In genomic region chr15:81856030-81856790, GRCm38 (mm10) we compare ENCODE assay signal across 8 mouse cellular contexts. TPM values are rescaled to one million over a fixed set of nuclear protein-coding genes. Genes with fewer than 3 reads are reported as not detected.
DNase-seq lines count a peak whose midpoint lies in the region; ATAC-seq and TF ChIP-seq lines count a peak whose summit lies in the region.

No protein-coding gene starts in this region.

- TF ChIP-seq RAD21 in MEL (IDR thresholded peaks at IDR 0.05; ENCODE audit: low read depth, low read length): no peak

- peak; percentile 95 for DNase-seq in MEL (ENCODE audit: low read depth, low spot score)
- DNase-seq in cerebellum, adult 11 months: peak; percentile 88
- DNase-seq in forebrain, embryonic 14.5 days (ENCODE audit: low spot score): peak; percentile 96
- peak; percentile 83 to 85 for DNase-seq in heart, postnatal 14 days
- DNase-seq in layer of hippocampus, adult 18-20 months (ENCODE audit: low spot score in 2 of 2): peak; percentile 76 to 90
- DNase-seq in lung, embryonic 14.5 days: peak; percentile 96
- peak; percentile 74 to 81 for DNase-seq in thymus, adult 18-20 months

- H3K36me3 ChIP-seq in MEL (ENCODE audit: control insufficient read depth in 1 of 2, insufficient read depth in 2 of 2, low read length in 2 of 2): peaks cover 4 to 8% of the 10 kb centered on the region in 2 experiments; a peak in 3 of 4 replicates
- H3K36me3 ChIP-seq in forebrain, embryonic 14.5 days (ENCODE audit: control insufficient read depth, insufficient read depth, low read length): peaks cover 18% of the 10 kb centered on the region
- H3K36me3 ChIP-seq in lung, embryonic 14.5 days (ENCODE audit: insufficient read depth): peaks cover 35% of the 10 kb centered on the region

- ATAC-seq in forebrain, embryonic 14.5 days: peak; percentile 87
- peak; percentile 88 for ATAC-seq in lung, embryonic 14.5 days (ENCODE audit: insufficient read depth)

- H3K27me3 ChIP-seq in MEL (ENCODE audit: control insufficient read depth in 1 of 2, insufficient read depth in 2 of 2, low read length in 2 of 2): no peaks in the 10 kb centered on the region
- H3K27me3 ChIP-seq in forebrain, embryonic 14.5 days (replicated peaks; ENCODE audit: control insufficient read depth, insufficient read depth, low read length): no peaks in the 10 kb centered on the region
- no peaks in the 10 kb centered on the region for H3K27me3 ChIP-seq in lung, embryonic 14.5 days (ENCODE audit: insufficient read depth, low read length)

- H3K9ac ChIP-seq in MEL (ENCODE audit: control insufficient read depth, low read depth, low read length, poor library complexity, severe bottlenecking): peak overlapping the region; percentile 90
- peak overlapping the region; percentile 86 for H3K9ac ChIP-seq in forebrain, embryonic 14.5 days (ENCODE audit: low read length)
- peak overlapping the region; percentile 88 for H3K9ac ChIP-seq in lung, embryonic 14.5 days

- intact Hi-C loops in heart, postnatal 14 days (cut with DNase I): no loop called here

- peak overlapping the region; percentile 96 for H3K4me2 ChIP-seq in forebrain, embryonic 14.5 days (ENCODE audit: low read length)
- H3K4me2 ChIP-seq in lung, embryonic 14.5 days: peak overlapping the region; percentile 99

- peaks cover 0 to 7% of the 10 kb centered on the region in 2 experiments; a peak in 1 of 4 replicates for H3K4me1 ChIP-seq in MEL (ENCODE audit: control insufficient read depth in 1 of 2, insufficient read depth in 2 of 2, low read length in 2 of 2)
- peaks cover 7% of the 10 kb centered on the region for H3K4me1 ChIP-seq in forebrain, embryonic 14.5 days (ENCODE audit: control insufficient read depth, insufficient read depth, low read length)
- H3K4me1 ChIP-seq in lung, embryonic 14.5 days (ENCODE audit: insufficient read depth): no peaks in the 10 kb centered on the region
- peaks cover 27% of the 10 kb centered on the region for H3K4me1 ChIP-seq in olfactory bulb, adult 2 months (ENCODE audit: control insufficient read depth, insufficient read depth, low read length)

- no peak for TF ChIP-seq EP300 in MEL (IDR thresholded peaks at IDR 0.05; ENCODE audit: low read depth in 1 of 2, low read length in 2 of 2)

- TF ChIP-seq CTCF in MEL (IDR thresholded peaks at IDR 0.05 in 2 of 3, conservative IDR thresholded peaks at IDR 0.05 in 1 of 3; ENCODE audit: control insufficient read depth in 1 of 3, insufficient read depth in 1 of 3, low read depth in 2 of 3, low read length in 3 of 3, poor library complexity in 1 of 3, severe bottlenecking in 1 of 3): no peak
- no peak for TF ChIP-seq CTCF in lung, embryonic 14.5 days (IDR thresholded peaks at IDR 0.05; ENCODE audit: low read depth)
- TF ChIP-seq CTCF in olfactory bulb, adult 2 months (IDR thresholded peaks at IDR 0.05; ENCODE audit: insufficient read depth, low read depth, low read length): no peak

- peak overlapping the region; percentile 87 to 98 for H3K4me3 ChIP-seq in MEL (ENCODE audit: control insufficient read depth in 1 of 2, insufficient read depth in 1 of 2, low read depth in 2 of 2, low read length in 2 of 2)
- H3K4me3 ChIP-seq in forebrain, embryonic 14.5 days (ENCODE audit: low read depth, low read length): peak overlapping the region; percentile 73
- peak overlapping the region; percentile 97 for H3K4me3 ChIP-seq in lung, embryonic 14.5 days (ENCODE audit: low read depth, low read length)
- peak overlapping the region; percentile 91 for H3K4me3 ChIP-seq in olfactory bulb, adult 2 months (ENCODE audit: insufficient read depth, low read depth, low read length)

- H3K79me2 ChIP-seq in MEL (ENCODE audit: control insufficient read depth, insufficient read depth, low read length, poor library complexity): peaks cover 50% of the 10 kb centered on the region

- peak overlapping the region; percentile 74 for H3K27ac ChIP-seq in MEL (ENCODE audit: control insufficient read depth, low read depth, low read length)
- peak overlapping the region; percentile 67 for H3K27ac ChIP-seq in forebrain, embryonic 14.5 days (ENCODE audit: low read depth, low read length)
- peak overlapping the region; percentile 97 for H3K27ac ChIP-seq in lung, embryonic 14.5 days (ENCODE audit: low read depth)
- peak overlapping the region; percentile 79 for H3K27ac ChIP-seq in olfactory bulb, adult 2 months (ENCODE audit: insufficient read depth, low read depth, low read length)

- H3K9me3 ChIP-seq in MEL (replicated peaks; ENCODE audit: insufficient read depth, low read length): no peaks in the 10 kb centered on the region
- no peaks in the 10 kb centered on the region for H3K9me3 ChIP-seq in forebrain, embryonic 14.5 days (replicated peaks; ENCODE audit: control insufficient read depth, low read length)
- no peaks in the 10 kb centered on the region for H3K9me3 ChIP-seq in lung, embryonic 14.5 days (ENCODE audit: low read depth, low read length)

- peak in 1 of 2 experiments; percentile 40; a peak in 1 of 4 replicates for TF ChIP-seq POLR2A in MEL (IDR thresholded peaks at IDR 0.05; ENCODE audit: control insufficient read depth in 1 of 2, insufficient read depth in 1 of 2, low read depth in 1 of 2, low read length in 2 of 2, poor library complexity in 1 of 2)
- no peak for TF ChIP-seq POLR2A in olfactory bulb, adult 2 months (IDR thresholded peaks at IDR 0.05; ENCODE audit: insufficient read depth, low read depth, low read length)

- WGBS in forebrain, embryonic 14.5 days: 0% methylated on average over 28 of the region's 28 CpGs
- WGBS in lung, embryonic 14.5 days: under 1% methylated on average over 28 of the region's 28 CpGs
- under 1% methylated on average over 28 of the region's 28 CpGs for WGBS in olfactory bulb, adult 2 months

TF ChIP-seq in MEL, 35 proteins besides CTCF, POLR2A, EP300 and RAD21 (continues in another document):
- peak; percentile 63 for TF ChIP-seq USF1 (IDR thresholded peaks at IDR 0.05; ENCODE audit: low read depth, low read length)
- TF ChIP-seq MYC (IDR thresholded peaks at IDR 0.05; ENCODE audit: low read depth, low read length): 0 out of 2 replicates have a peak, but pooled peaks have one; percentile 28
- TF ChIP-seq KAT2A (conservative IDR thresholded peaks at IDR 0.05; ENCODE audit: low read depth, low read length): peak; percentile 81
- 0 out of 2 replicates have a peak, but pooled peaks have one; percentile 61 for TF ChIP-seq MXI1 (IDR thresholded peaks at IDR 0.05; ENCODE audit: low read depth, low read length)
- TF ChIP-seq SIN3A (IDR thresholded peaks at IDR 0.05; ENCODE audit: low read length): 0 out of 2 replicates have a peak, but pooled peaks have one; percentile 36
- TF ChIP-seq MAFK (IDR thresholded peaks at IDR 0.05; ENCODE audit: borderline replicate concordance, low read depth, low read length): no peak
- TF ChIP-seq POLR2AphosphoS5 (IDR thresholded peaks at IDR 0.05; ENCODE audit: borderline replicate concordance, low read depth, low read length): no peak
- peak; percentile 97 for TF ChIP-seq HCFC1 (IDR thresholded peaks at IDR 0.05; ENCODE audit: low read depth, low read length)
- no peak for TF ChIP-seq USF2 (IDR thresholded peaks at IDR 0.05; ENCODE audit: borderline replicate concordance in 1 of 2, insufficient read depth in 1 of 2, low read depth in 1 of 2, low read length in 2 of 2)

RNA-seq across cellular contexts. Expression of gene Tob2, which starts 2.4 kb away (rescaled TPM):
- total RNA-seq in MEL (2012; rRNA removed): 21.6 and 23.5 TPM in 2 replicates
- polyA plus RNA-seq in MEL (2012; ENCODE audit: insufficient read depth in 1 of 2, insufficient read length in 2 of 2, low read depth in 1 of 2, low replicate concordance in 2 of 2, missing spikeins in 1 of 2): 10 to 100 TPM in 1 of 2 experiments, not detected in 1; 20.7 TPM
- polyA plus RNA-seq in forebrain, embryonic 14.5 days (2014; fragmentation: Nextera tagmentation; extraction: Ambion mirVana): 11.1 and 17.0 TPM in 2 replicates
- total RNA-seq in heart, postnatal 14 days (2021): 100 to 1,000 TPM; 119 to 131 TPM
- 10 to 100 TPM; 33.8 to 45.2 TPM for total RNA-seq in layer of hippocampus, adult 18-20 months (2021)
- 23.3 and 24.2 TPM in 2 replicates for polyA plus RNA-seq in lung, embryonic 14.5 days (2014; fragmentation: Nextera tagmentation; extraction: Ambion mirVana)
- polyA plus RNA-seq in olfactory bulb, adult 2 months (2012; ENCODE audit: insufficient read depth, insufficient read length, low replicate concordance, missing spikeins): not detected in 2 replicates

RNA-seq across cellular contexts. Expression of gene Phf5a, which starts 15.5 kb away (rescaled TPM):
- total RNA-seq in MEL (2012; rRNA removed): 112 and 128 TPM in 2 replicates
- polyA plus RNA-seq in MEL (2012; ENCODE audit: insufficient read depth in 1 of 2, insufficient read length in 2 of 2, low read depth in 1 of 2, low replicate concordance in 2 of 2, missing spikeins in 1 of 2): 100 to 1,000 TPM in 1 of 2 experiments, not detected in 1; 164 TPM
- polyA plus RNA-seq in forebrain, embryonic 14.5 days (2014; fragmentation: Nextera tagmentation; extraction: Ambion mirVana): 153 and 202 TPM in 2 replicates
- 10 to 100 TPM; 41.4 to 44.2 TPM for total RNA-seq in heart, postnatal 14 days (2021)
- total RNA-seq in layer of hippocampus, adult 18-20 months (2021): 10 to 100 TPM; 34.3 to 36.2 TPM
- 211 and 220 TPM in 2 replicates for polyA plus RNA-seq in lung, embryonic 14.5 days (2014; fragmentation: Nextera tagmentation; extraction: Ambion mirVana)
- not detected in 2 replicates for polyA plus RNA-seq in olfactory bulb, adult 2 months (2012; ENCODE audit: insufficient read depth, insufficient read length, low replicate concordance, missing spikeins)

RNA-seq across cellular contexts. Expression of gene Aco2, which starts 15.9 kb away (rescaled TPM):
- 241 and 248 TPM in 2 replicates for total RNA-seq in MEL (2012; rRNA removed)
- polyA plus RNA-seq in MEL (2012; ENCODE audit: insufficient read depth in 1 of 2, insufficient read length in 2 of 2, low read depth in 1 of 2, low replicate concordance in 2 of 2, missing spikeins in 1 of 2): 1,000 to 10,000 TPM in 1 of 2 experiments, 100 to 1,000 TPM in 1; 447 to 1,242 TPM
- polyA plus RNA-seq in forebrain, embryonic 14.5 days (2014; fragmentation: Nextera tagmentation; extraction: Ambion mirVana): 204 and 231 TPM in 2 replicates
- 1,000 to 10,000 TPM; 2,092 to 2,100 TPM for total RNA-seq in heart, postnatal 14 days (2021)
- 100 to 1,000 TPM; 452 to 460 TPM for total RNA-seq in layer of hippocampus, adult 18-20 months (2021)
- 149 and 152 TPM in 2 replicates for polyA plus RNA-seq in lung, embryonic 14.5 days (2014; fragmentation: Nextera tagmentation; extraction: Ambion mirVana)
- polyA plus RNA-seq in olfactory bulb, adult 2 months (2012; ENCODE audit: insufficient read depth, insufficient read length, low replicate concordance, missing spikeins): 365 TPM in 1 of 2 replicates, not detected in the other

RNA-seq across cellular contexts. Expression of gene Tef, which starts 54.0 kb away (rescaled TPM):
- 11.6 and 12.3 TPM in 2 replicates for total RNA-seq in MEL (2012; rRNA removed)
- polyA plus RNA-seq in MEL (2012; ENCODE audit: insufficient read depth in 1 of 2, insufficient read length in 2 of 2, low read depth in 1 of 2, low replicate concordance in 2 of 2, missing spikeins in 1 of 2): 10 to 100 TPM in 1 of 2 experiments, not detected in 1; 21.7 TPM
- polyA plus RNA-seq in forebrain, embryonic 14.5 days (2014; fragmentation: Nextera tagmentation; extraction: Ambion mirVana): 15.1 and 18.1 TPM in 2 replicates
- total RNA-seq in heart, postnatal 14 days (2021): 10 to 100 TPM; 69.3 to 93.0 TPM
- 100 to 1,000 TPM; 293 to 297 TPM for total RNA-seq in layer of hippocampus, adult 18-20 months (2021)
- polyA plus RNA-seq in lung, embryonic 14.5 days (2014; fragmentation: Nextera tagmentation; extraction: Ambion mirVana): 23.5 and 23.8 TPM in 2 replicates
- polyA plus RNA-seq in olfactory bulb, adult 2 months (2012; ENCODE audit: insufficient read depth, insufficient read length, low replicate concordance, missing spikeins): 278 TPM in 1 of 2 replicates, not detected in the other

Comparison
In these comparisons a context has a peak if more than half of its experiments do, and no peak if none do; other contexts are left out.
1. Peak in every context shown above with its lines: DNase-seq, ATAC-seq, H3K4me3 ChIP-seq and H3K27ac ChIP-seq.